Mouse (Mus musculus): Measurements from ENCODE around the gene Krt4. TPM values are rescaled to one million over a fixed set of nuclear protein-coding genes. Genes with fewer than 3 reads are reported as not detected.

Gene Krt4
- polyA plus RNA-seq, 1 experiment: not detected

- no peak overlapping the region for H3K9ac ChIP-seq (ENCODE audit: low read depth, poor library complexity, severe bottlenecking)
- no peaks in the 10 kb centered on the region for H3K27me3 ChIP-seq (ENCODE audit: control insufficient read depth, insufficient read depth, low read length, poor library complexity, severe bottlenecking)
- no peak overlapping the region for H3K27ac ChIP-seq (ENCODE audit: insufficient read depth, low read length)
- no peak overlapping the region for H3K4me3 ChIP-seq (ENCODE audit: low read depth, low read length)
- H3K4me1 ChIP-seq (ENCODE audit: control insufficient read depth, insufficient read depth, low read length): no peaks in the 10 kb centered on the region
- H3K36me3 ChIP-seq (ENCODE audit: control insufficient read depth, insufficient read depth, low read length, poor library complexity, severe bottlenecking): no peaks in the 10 kb centered on the region
- TF ChIP-seq POLR2A (IDR thresholded peaks at IDR 0.05; ENCODE audit: insufficient read depth, low read length): no peak
- no peak for TF ChIP-seq CTCF (IDR thresholded peaks at IDR 0.05; ENCODE audit: low read depth, low read length)
- no peak for TF ChIP-seq EP300 (IDR thresholded peaks at IDR 0.05; ENCODE audit: insufficient read depth, low read depth, low read length)
- no peaks in the 10 kb centered on the region for H3K9me3 ChIP-seq (replicated peaks; ENCODE audit: control insufficient read depth, insufficient read depth, low read length, poor library complexity, severe bottlenecking)
Measured at GRCm38 (mm10) chr15:101916072-101916471, 8.5 kb downstream of the Krt4 start.

- H3K36me3 ChIP-seq (ENCODE audit: control insufficient read depth, insufficient read depth, low read length, poor library complexity, severe bottlenecking): no peaks in the 10 kb centered on the region
- H3K4me1 ChIP-seq (ENCODE audit: control insufficient read depth, insufficient read depth, low read length): no peaks in the 10 kb centered on the region
- no peak overlapping the region for H3K9ac ChIP-seq (ENCODE audit: low read depth, poor library complexity, severe bottlenecking)
- TF ChIP-seq POLR2A (IDR thresholded peaks at IDR 0.05; ENCODE audit: insufficient read depth, low read length): no peak
- TF ChIP-seq EP300 (IDR thresholded peaks at IDR 0.05; ENCODE audit: insufficient read depth, low read depth, low read length): no peak
- TF ChIP-seq CTCF (IDR thresholded peaks at IDR 0.05; ENCODE audit: low read depth, low read length): no peak
- no peak overlapping the region for H3K4me3 ChIP-seq (ENCODE audit: low read depth, low read length)
- H3K27me3 ChIP-seq (ENCODE audit: control insufficient read depth, insufficient read depth, low read length, poor library complexity, severe bottlenecking): no peaks in the 10 kb centered on the region
- no peak overlapping the region for H3K27ac ChIP-seq (ENCODE audit: insufficient read depth, low read length)
- H3K9me3 ChIP-seq (replicated peaks; ENCODE audit: control insufficient read depth, insufficient read depth, low read length, poor library complexity, severe bottlenecking): no peaks in the 10 kb centered on the region
Measured at GRCm38 (mm10) chr15:101904849-101905248, 19.7 kb downstream of the Krt4 start.

GRCm38 (mm10) chr15:101902171-101903149 lies 22.1 kb downstream of the Krt4 start:
- Histone ChIP-seq H3K4me1 (ENCODE audit: control insufficient read depth, insufficient read depth, low read length) (no peaks in the 10 kb centered on the region), H3K4me3 (ENCODE audit: low read depth, low read length) (no peak overlapping the region), H3K27ac (ENCODE audit: insufficient read depth, low read length) (no peak overlapping the region), H3K9ac (ENCODE audit: low read depth, poor library complexity, severe bottlenecking) (no peak overlapping the region), H3K27me3 (ENCODE audit: control insufficient read depth, insufficient read depth, low read length, poor library complexity, severe bottlenecking) (no peaks in the 10 kb centered on the region), H3K36me3 (ENCODE audit: control insufficient read depth, insufficient read depth, low read length, poor library complexity, severe bottlenecking) (no peaks in the 10 kb centered on the region), H3K9me3 (replicated peaks; ENCODE audit: control insufficient read depth, insufficient read depth, low read length, poor library complexity, severe bottlenecking) (no peaks in the 10 kb centered on the region)
- TF ChIP-seq CTCF (IDR thresholded peaks at IDR 0.05; ENCODE audit: low read depth, low read length) (no peak), POLR2A (IDR thresholded peaks at IDR 0.05; ENCODE audit: insufficient read depth, low read length) (no peak), EP300 (IDR thresholded peaks at IDR 0.05; ENCODE audit: insufficient read depth, low read depth, low read length) (no peak)

- Histone ChIP-seq H3K4me3 (ENCODE audit: low read depth, low read length) (no peak overlapping the region), H3K27ac (ENCODE audit: insufficient read depth, low read length) (no peak overlapping the region)
Measured at GRCm38 (mm10) chr15:101895216-101895615, 29.3 kb downstream of the Krt4 start.

GRCm38 (mm10) chr15:101892820-101893219 lies 31.7 kb downstream of the Krt4 start, which contains the start of gene Krt76:
Gene Krt76 (minus strand): TSS chr15:101892920.
- no peak within 1 kb of the TSS for H3K27ac ChIP-seq (ENCODE audit: insufficient read depth, low read length)

More at GRCm38 (mm10) chr15:101895216-101895615, 29.3 kb downstream of the Krt4 start:
- no peak overlapping the region for H3K9ac ChIP-seq (ENCODE audit: low read depth, poor library complexity, severe bottlenecking)
- no peaks in the 10 kb centered on the region for H3K9me3 ChIP-seq (replicated peaks; ENCODE audit: control insufficient read depth, insufficient read depth, low read length, poor library complexity, severe bottlenecking)
- no peaks in the 10 kb centered on the region for H3K4me1 ChIP-seq (ENCODE audit: control insufficient read depth, insufficient read depth, low read length)
- no peaks in the 10 kb centered on the region for H3K36me3 ChIP-seq (ENCODE audit: control insufficient read depth, insufficient read depth, low read length, poor library complexity, severe bottlenecking)
- no peak for TF ChIP-seq CTCF (IDR thresholded peaks at IDR 0.05; ENCODE audit: low read depth, low read length)
- no peak for TF ChIP-seq EP300 (IDR thresholded peaks at IDR 0.05; ENCODE audit: insufficient read depth, low read depth, low read length)
- TF ChIP-seq POLR2A (IDR thresholded peaks at IDR 0.05; ENCODE audit: insufficient read depth, low read length): no peak
- no peaks in the 10 kb centered on the region for H3K27me3 ChIP-seq (ENCODE audit: control insufficient read depth, insufficient read depth, low read length, poor library complexity, severe bottlenecking)

GRCm38 (mm10) chr15:101879776-101880175 lies 44.8 kb downstream of the Krt4 start:
- Histone ChIP-seq H3K36me3 (ENCODE audit: control insufficient read depth, insufficient read depth, low read length, poor library complexity, severe bottlenecking) (no peaks in the 10 kb centered on the region), H3K27me3 (ENCODE audit: control insufficient read depth, insufficient read depth, low read length, poor library complexity, severe bottlenecking) (no peaks in the 10 kb centered on the region), H3K4me3 (ENCODE audit: low read depth, low read length) (no peak overlapping the region), H3K9ac (ENCODE audit: low read depth, poor library complexity, severe bottlenecking) (no peak overlapping the region), H3K4me1 (ENCODE audit: control insufficient read depth, insufficient read depth, low read length) (no peaks in the 10 kb centered on the region), H3K9me3 (replicated peaks; ENCODE audit: control insufficient read depth, insufficient read depth, low read length, poor library complexity, severe bottlenecking) (no peaks in the 10 kb centered on the region), H3K27ac (ENCODE audit: insufficient read depth, low read length) (no peak overlapping the region)
- TF ChIP-seq EP300 (IDR thresholded peaks at IDR 0.05; ENCODE audit: insufficient read depth, low read depth, low read length) (no peak), POLR2A (IDR thresholded peaks at IDR 0.05; ENCODE audit: insufficient read depth, low read length) (no peak), CTCF (IDR thresholded peaks at IDR 0.05; ENCODE audit: low read depth, low read length) (no peak)

More at GRCm38 (mm10) chr15:101892820-101893219, 31.7 kb downstream of the Krt4 start, which contains the start of gene Krt76:
- Histone ChIP-seq H3K36me3 (ENCODE audit: control insufficient read depth, insufficient read depth, low read length, poor library complexity, severe bottlenecking) (no peaks in the 10 kb centered on the region), H3K27me3 (ENCODE audit: control insufficient read depth, insufficient read depth, low read length, poor library complexity, severe bottlenecking) (no peaks in the 10 kb centered on the region), H3K4me1 (ENCODE audit: control insufficient read depth, insufficient read depth, low read length) (no peaks in the 10 kb centered on the region), H3K4me3 (ENCODE audit: low read depth, low read length) (no peak within 1 kb of the TSS), H3K9ac (ENCODE audit: low read depth, poor library complexity, severe bottlenecking) (no peak within 1 kb of the TSS), H3K9me3 (replicated peaks; ENCODE audit: control insufficient read depth, insufficient read depth, low read length, poor library complexity, severe bottlenecking) (no peaks in the 10 kb centered on the region)
- no peak for TF ChIP-seq EP300 (IDR thresholded peaks at IDR 0.05; ENCODE audit: insufficient read depth, low read depth, low read length)
- no peak for TF ChIP-seq POLR2A (IDR thresholded peaks at IDR 0.05; ENCODE audit: insufficient read depth, low read length)
- no peak for TF ChIP-seq CTCF (IDR thresholded peaks at IDR 0.05; ENCODE audit: low read depth, low read length)

Measured in ES-Bruce4 (cell line).